Mouse (Mus musculus): Measurements from ENCODE around the gene Zfp513.

- TF ChIP-seq CTCF (IDR thresholded peaks at IDR 0.05; ENCODE audit: extremely low read depth, insufficient read length, insufficient replicate concordance, low read depth, low read length) (no peak), POLR2A (IDR thresholded peaks at IDR 0.05; ENCODE audit: low read depth, low read length) (no peak)
Observed at GRCm38 (mm10) chr5:31149781-31150180, 52.3 kb downstream of the Zfp513 start.
